Mouse (Mus musculus) intestine, postnatal 0 days (tissue): ENCODE data around the gene Fam206a. TPM values are rescaled to one million over a fixed set of nuclear protein-coding genes. Genes with fewer than 3 reads are reported as not detected.

Experiments
- ATAC-seq: fragments of 200-750 bp; cut with Nextera tagmentation; 2 replicates; pipeline ENCODE4 v1.8.0; 2017; ENCODE audit warnings: mild to moderate bottlenecking, moderate TSS enrichment, moderate library complexity
- H3K27ac ChIP-seq: fragments of 300-500 bp; sonication (generic); 2 replicates; pipeline ENCODE4 v1.5.1; 2014; ENCODE audit warnings: mild to moderate bottlenecking, low read depth, low read length, moderate library complexity
- H3K27me3 ChIP-seq: fragments of 300-500 bp; sonication (generic); replicated peaks from 2 replicates; pipeline ENCODE4 v1.6.1; 2014; ENCODE audit warnings: low read length, mixed read lengths; ENCODE audit not compliant: control insufficient read depth, insufficient read depth
- H3K36me3 ChIP-seq: fragments of 300-500 bp; sonication (generic); 2 replicates; pipeline ENCODE4 v1.6.1; 2014; ENCODE audit warnings: mild to moderate bottlenecking, moderate library complexity; ENCODE audit not compliant: control insufficient read depth, insufficient read depth
- H3K4me1 ChIP-seq: fragments of 300-500 bp; sonication (generic); replicated peaks from 2 replicates; pipeline ENCODE4 v1.6.1; 2014; ENCODE audit warnings: antibody characterized with exemption, low read length, mixed read lengths; ENCODE audit not compliant: control insufficient read depth, insufficient read depth
- H3K4me2 ChIP-seq: fragments of 300-500 bp; sonication (generic); replicated peaks from 2 replicates; pipeline ENCODE4 v1.6.1; 2014; ENCODE audit warnings: low read depth, mild to moderate bottlenecking, moderate library complexity
- H3K4me3 ChIP-seq: fragments of 300-500 bp; sonication (generic); 2 replicates; pipeline ENCODE4 v1.5.1; 2014; ENCODE audit warnings: low read depth, low read length
- H3K9ac ChIP-seq: fragments of 300-500 bp; sonication (generic); 2 replicates; pipeline ENCODE4 v1.6.1; 2014; ENCODE audit warnings: mild to moderate bottlenecking, low read depth, low read length
- H3K9me3 ChIP-seq: fragments of 300-500 bp; sonication (generic); 2 replicates; pipeline ENCODE4 v1.6.1; 2016; ENCODE audit warnings: mixed run types; ENCODE audit not compliant: control insufficient read depth
- CTCF ChIP-seq: sonication (generic); IDR thresholded peaks from 2 replicates; pipeline ENCODE4 v1.5.1; 2016; ENCODE audit warnings: low read depth, mild to moderate bottlenecking, control low read depth, antibody characterized with exemption, moderate library complexity
- WGBS: fragments of 180-500 bp; shearing (Covaris S2); extraction: QIAGEN DNeasy Blood & Tissue Kit; methylation state at CpG from one replicate; pipeline ENCODE4 v1.1.7; 2014; 5-methylcytosine and 5-hydroxymethylcytosine counted together
- polyA plus RNA-seq: library from polyadenylated mRNA; unstranded; fragments of >200 nt; fragmentation: Nextera tagmentation; extraction: Ambion mirVana; gene quantifications from 2 replicates; pipeline ENCODE4 v1.2.1, GENCODE M21; 2015

Gene Fam206a
- polyA plus RNA-seq, result 3.7 and 5.1 TPM in 2 replicates

DNA sequence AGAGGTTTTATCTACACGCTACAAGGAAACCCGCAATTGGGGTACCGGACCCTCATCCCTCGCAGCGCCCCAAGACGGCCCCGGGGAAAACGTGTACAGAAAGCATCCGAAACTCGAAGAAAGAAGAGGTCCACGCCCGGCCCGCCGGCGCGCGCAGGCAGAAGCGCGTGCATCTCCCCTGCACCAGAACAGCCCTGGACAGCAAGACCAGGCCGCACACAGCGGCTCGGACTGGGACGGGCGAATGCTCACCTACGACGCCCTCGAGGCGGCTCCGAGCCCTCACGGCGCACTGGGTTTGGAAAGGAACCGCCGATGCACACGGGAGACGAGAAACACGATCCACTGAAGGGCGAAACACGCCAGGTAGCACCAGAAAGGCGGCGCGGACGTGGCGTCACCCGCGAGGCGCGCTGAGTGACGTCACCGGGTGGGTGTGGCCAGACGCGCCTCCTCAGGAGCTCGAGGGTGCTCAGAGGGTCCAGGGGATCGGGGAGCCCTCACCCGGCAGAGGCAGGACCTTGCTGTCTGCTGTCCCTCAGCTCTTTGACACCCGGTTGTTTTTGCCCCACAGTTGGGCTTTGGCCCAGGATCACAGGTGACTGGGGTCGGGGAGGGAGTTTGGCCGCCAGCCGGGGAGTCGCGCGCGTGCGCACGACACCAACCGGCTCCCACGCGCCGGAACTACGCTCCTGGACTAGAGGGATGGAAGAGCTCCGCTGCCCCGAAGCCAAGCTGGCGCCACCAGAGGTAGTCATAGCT, at the start of gene Fam206a, which contains the start of gene Elp1:
TSS of gene Fam206a (plus strand) at position 439 of the 762 bp plus-strand sequence.
TSS of gene Elp1 (minus strand) at position 425 of the 762 bp plus-strand sequence.
- Histone ChIP-seq H3K27ac (peak within 1 kb of the TSS; percentile 71), H3K9ac (peak within 1 kb of the TSS; percentile 88), H3K9me3 (no peaks in the 10 kb centered on the region), H3K4me2 (peak within 1 kb of the TSS; percentile 90), H3K4me3 (peak within 1 kb of the TSS; percentile 99), H3K36me3 (peaks cover 40% of the 10 kb centered on the region), H3K27me3 (no peaks in the 10 kb centered on the region), H3K4me1 (0 out of 2 replicates have a peak, but pooled peaks cover 4% of the 10 kb centered on the region)
- peak; percentile 97 for ATAC-seq
- WGBS, result under 1% methylated on average over 72 of the region's 72 CpGs
- no peak for TF ChIP-seq CTCF

GRCm38 (mm10) chr4:56756021-56756420, 46.1 kb upstream of the Fam206a start:
- H3K4me3 ChIP-seq, result no peak overlapping the region
- no peaks in the 10 kb centered on the region for H3K27me3 ChIP-seq
- H3K4me2 ChIP-seq, result no peak overlapping the region
- H3K36me3 ChIP-seq, result peaks cover 88% of the 10 kb centered on the region
- no peak for TF ChIP-seq CTCF
- 87% methylated on average over 5 of the region's 5 CpGs for WGBS
- no peaks in the 10 kb centered on the region for H3K4me1 ChIP-seq
- H3K9me3 ChIP-seq, result no peaks in the 10 kb centered on the region
- H3K9ac ChIP-seq, result no peak overlapping the region
- no peak for ATAC-seq
- no peak overlapping the region for H3K27ac ChIP-seq

GRCm38 (mm10) chr4:56756966-56757600, 45.1 kb upstream of the Fam206a start:
- H3K4me3 ChIP-seq, result no peak overlapping the region
- no peak for TF ChIP-seq CTCF
- ATAC-seq, result no peak
- H3K9ac ChIP-seq, result no peak overlapping the region
- no peaks in the 10 kb centered on the region for H3K27me3 ChIP-seq
- H3K27ac ChIP-seq, result no peak overlapping the region
- no peaks in the 10 kb centered on the region for H3K9me3 ChIP-seq
- WGBS, result 89% methylated on average over 10 of the region's 10 CpGs
- H3K4me1 ChIP-seq, result no peaks in the 10 kb centered on the region
- peaks cover 86% of the 10 kb centered on the region for H3K36me3 ChIP-seq
- no peak overlapping the region for H3K4me2 ChIP-seq

GRCm38 (mm10) chr4:56757693-56758092, 44.5 kb upstream of the Fam206a start:
- Histone ChIP-seq H3K4me3 (no peak overlapping the region), H3K9ac (no peak overlapping the region), H3K27me3 (no peaks in the 10 kb centered on the region), H3K9me3 (no peaks in the 10 kb centered on the region), H3K36me3 (peaks cover 89% of the 10 kb centered on the region), H3K27ac (no peak overlapping the region), H3K4me2 (no peak overlapping the region), H3K4me1 (no peaks in the 10 kb centered on the region)
- WGBS, result 83% methylated on average over 1 of the region's 1 CpGs
- no peak for ATAC-seq
- TF ChIP-seq CTCF, result no peak

DNA sequence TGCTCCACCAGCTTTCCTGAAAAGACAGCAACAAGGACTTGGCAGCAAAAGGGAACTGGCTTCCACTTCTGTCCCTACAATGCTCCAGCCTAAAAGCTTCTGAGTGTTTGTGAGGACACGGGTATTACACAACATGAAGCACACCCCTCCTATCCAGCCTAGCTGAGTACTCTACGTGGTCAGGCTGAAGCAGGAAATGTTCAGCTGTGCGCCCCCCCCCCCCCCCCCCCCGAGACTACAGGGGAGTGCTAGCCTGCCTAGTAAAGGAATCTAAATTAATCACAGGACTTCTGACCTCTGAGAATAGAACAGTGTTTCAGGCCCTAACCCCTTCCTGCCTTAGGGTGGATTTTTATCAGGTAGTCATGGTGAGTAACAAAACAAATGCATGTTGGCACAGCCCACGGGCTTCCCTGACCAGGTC, 34.3 kb upstream of the Fam206a start:
- 54% methylated on average over 4 of the region's 5 CpGs for WGBS
- no peaks in the 10 kb centered on the region for H3K9me3 ChIP-seq
- H3K27ac ChIP-seq, result no peak overlapping the region
- no peak for TF ChIP-seq CTCF
- H3K4me1 ChIP-seq, result 0 out of 2 replicates have a peak, but pooled peaks cover 9% of the 10 kb centered on the region
- H3K9ac ChIP-seq, result no peak overlapping the region
- peaks cover 55% of the 10 kb centered on the region for H3K36me3 ChIP-seq
- no peaks in the 10 kb centered on the region for H3K27me3 ChIP-seq
- no peak overlapping the region for H3K4me3 ChIP-seq
- H3K4me2 ChIP-seq, result no peak overlapping the region
- ATAC-seq, result peak; percentile 70

DNA sequence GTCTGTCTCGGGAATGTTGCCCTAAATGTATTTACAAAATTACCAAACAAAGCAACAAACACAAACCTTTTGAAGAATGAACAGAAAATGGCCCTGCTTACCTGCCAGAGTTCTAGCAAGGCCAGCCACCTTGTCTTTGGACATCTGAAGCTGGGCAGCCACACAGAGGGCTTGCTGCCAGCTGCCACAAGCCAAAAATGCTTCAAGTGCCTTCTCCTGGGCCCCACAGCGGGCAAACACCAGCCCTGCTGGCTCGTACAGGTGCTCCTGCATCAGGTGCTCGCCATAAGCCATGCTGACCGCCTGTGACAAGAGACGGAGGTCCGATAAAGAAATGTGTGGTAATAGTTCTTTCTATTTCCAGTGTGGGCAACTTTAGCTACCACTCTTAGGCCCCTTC, 33.2 kb upstream of the Fam206a start:
- 79% methylated on average over 7 of the region's 7 CpGs for WGBS

More for the DNA sequence above, 33.2 kb upstream of the Fam206a start:
- no peaks in the 10 kb centered on the region for H3K27me3 ChIP-seq
- TF ChIP-seq CTCF, result no peak
- H3K9ac ChIP-seq, result no peak overlapping the region
- H3K4me1 ChIP-seq, result 0 out of 2 replicates have a peak, but pooled peaks cover 9% of the 10 kb centered on the region
- no peak overlapping the region for H3K4me3 ChIP-seq
- H3K36me3 ChIP-seq, result peaks cover 59% of the 10 kb centered on the region
- no peak for ATAC-seq
- no peak overlapping the region for H3K27ac ChIP-seq
- H3K4me2 ChIP-seq, result no peak overlapping the region
- no peaks in the 10 kb centered on the region for H3K9me3 ChIP-seq
